Mouse (Mus musculus) forebrain, embryonic 14.5 days (tissue): ENCODE data around the gene Stra6l. TPM values are rescaled to one million over a fixed set of nuclear protein-coding genes. Genes with fewer than 3 reads are reported as not detected.

Source experiments
- ATAC-seq: fragments of 200-750 bp; cut with Nextera tagmentation; 2 replicates; pipeline ENCODE4 v1.8.0; 2017; ENCODE audit warnings: mild to moderate bottlenecking, moderate library complexity
- DNase-seq: peaks from one replicate; pipeline ENCODE4 v3.0.0-alpha.2; 2015; ENCODE audit warnings: low spot score
- H3K27ac ChIP-seq: fragments of 300-500 bp; sonication (generic); 2 replicates; pipeline ENCODE4 v1.5.1; 2014; ENCODE audit warnings: low read depth, mild to moderate bottlenecking, control low read depth, low read length, moderate library complexity
- H3K27me3 ChIP-seq: fragments of 300-500 bp; sonication (generic); replicated peaks from 2 replicates; pipeline ENCODE4 v1.6.1; 2014; ENCODE audit warnings: low read length, control low read depth, mixed read lengths; ENCODE audit not compliant: control insufficient read depth, insufficient read depth
- H3K36me3 ChIP-seq: fragments of 300-500 bp; sonication (generic); 2 replicates; pipeline ENCODE4 v1.6.1; 2014; ENCODE audit warnings: low read length, control low read depth; ENCODE audit not compliant: control insufficient read depth, insufficient read depth
- H3K4me1 ChIP-seq: fragments of 300-500 bp; sonication (generic); 2 replicates; pipeline ENCODE4 v1.6.1; 2014; ENCODE audit warnings: antibody characterized with exemption, low read length, control low read depth; ENCODE audit not compliant: control insufficient read depth, insufficient read depth
- H3K4me2 ChIP-seq: fragments of 300-500 bp; sonication (generic); 2 replicates; pipeline ENCODE4 v1.6.1; 2014; ENCODE audit warnings: mild to moderate bottlenecking, control low read depth, low read length
- H3K4me3 ChIP-seq: fragments of 300-500 bp; sonication (generic); 2 replicates; pipeline ENCODE4 v1.5.1; 2014; ENCODE audit warnings: low read depth, low read length, control low read depth
- H3K9ac ChIP-seq: fragments of 300-500 bp; sonication (generic); 2 replicates; pipeline ENCODE4 v1.6.1; 2014; ENCODE audit warnings: mild to moderate bottlenecking, low read length, control low read depth, moderate library complexity
- H3K9me3 ChIP-seq: fragments of 300-500 bp; sonication (generic); replicated peaks from 2 replicates; pipeline ENCODE4 v1.6.1; 2016; ENCODE audit warnings: low read length, control low read depth, mixed read lengths; ENCODE audit not compliant: control insufficient read depth
- WGBS: fragments of 180-500 bp; shearing (Covaris S2); extraction: QIAGEN DNeasy Blood & Tissue Kit; methylation state at CpG from one replicate; pipeline ENCODE4 v1.1.7; 2014; 5-methylcytosine and 5-hydroxymethylcytosine counted together
- polyA plus RNA-seq: library from polyadenylated mRNA; unstranded; fragments of >200 nt; fragmentation: Nextera tagmentation; extraction: Ambion mirVana; gene quantifications from 2 replicates; pipeline ENCODE4 v1.2.1, GENCODE M21; 2014

The Stra6l gene
- polyA plus RNA-seq, 1 experiment from 2014 or later, result 1.0 TPM

- no peaks in the 10 kb centered on the region; the same call in 1 of the 2 replicates for H3K4me1 ChIP-seq
- no peak for DNase-seq
- H3K27ac ChIP-seq, result no peak overlapping the region
- no peaks in the 10 kb centered on the region for H3K36me3 ChIP-seq
- no peak overlapping the region for H3K4me2 ChIP-seq
- no peaks in the 10 kb centered on the region for H3K9me3 ChIP-seq
- 85% methylated on average over 15 of the region's 15 CpGs for WGBS
- no peak overlapping the region for H3K4me3 ChIP-seq
- no peaks in the 10 kb centered on the region for H3K27me3 ChIP-seq
- H3K9ac ChIP-seq, result no peak overlapping the region
- no peak for ATAC-seq
Observed at GRCm38 (mm10) chr4:45853496-45854246, 5.2 kb downstream of the Stra6l start.

DNA sequence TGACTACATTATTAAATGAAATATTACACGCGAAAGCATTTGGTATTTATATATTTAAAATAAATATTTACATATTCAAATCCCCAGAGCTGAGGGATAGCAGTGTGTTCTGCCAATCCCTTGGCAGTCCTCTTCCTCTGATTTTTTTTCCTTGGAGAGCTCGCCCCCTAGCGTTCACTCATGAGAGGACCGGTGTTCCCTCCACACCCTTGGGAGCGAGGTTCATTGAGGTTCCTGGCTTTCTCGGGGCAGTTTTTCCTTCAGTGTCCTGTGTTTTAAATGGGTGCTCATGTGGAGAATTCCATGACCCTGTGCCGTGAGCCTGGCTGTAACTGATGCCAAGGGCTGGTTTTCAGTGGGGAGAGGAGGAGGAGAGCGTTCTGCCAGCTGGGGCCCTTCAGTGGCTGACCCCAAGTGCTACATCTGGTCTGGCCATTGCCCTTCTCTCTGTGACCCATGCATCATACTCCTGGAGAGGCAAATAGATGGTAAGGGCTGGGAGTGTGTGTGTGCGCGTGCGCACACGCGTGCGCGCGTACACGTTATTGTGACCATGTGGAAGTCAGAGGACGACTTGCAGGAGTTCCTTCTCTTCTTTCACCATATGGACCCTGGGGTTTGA is 7.5 kb downstream of the Stra6l start:
- Histone ChIP-seq H3K36me3 (no peaks in the 10 kb centered on the region), H3K27me3 (no peaks in the 10 kb centered on the region), H3K27ac (no peak overlapping the region), H3K4me2 (no peak overlapping the region), H3K4me3 (no peak overlapping the region), H3K9me3 (no peaks in the 10 kb centered on the region), H3K9ac (no peak overlapping the region), H3K4me1 (no peaks in the 10 kb centered on the region)
- peak; percentile 89 for DNase-seq
- 51% methylated on average over 19 of the region's 19 CpGs for WGBS
- ATAC-seq, result peak; percentile 80

DNA sequence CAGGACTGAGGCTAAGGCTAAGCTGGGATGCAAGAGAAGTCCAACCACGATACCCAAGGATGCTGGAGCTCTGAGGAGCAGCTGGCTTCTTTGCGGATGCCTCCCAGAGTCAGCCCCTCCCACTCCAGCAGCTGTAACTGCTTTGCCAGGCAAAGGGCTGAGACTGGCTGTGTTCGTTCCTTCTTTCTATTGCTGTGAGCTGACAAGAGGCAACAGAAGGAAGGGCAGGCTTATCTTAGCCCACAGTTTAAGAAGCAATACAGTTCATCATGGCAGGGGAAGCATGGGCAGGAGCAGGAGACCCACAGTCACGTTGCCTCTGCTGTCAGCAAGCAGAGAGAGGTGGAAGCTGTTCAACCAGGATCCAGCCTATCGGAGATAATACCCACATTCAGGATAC is 12.7 kb downstream of the Stra6l start:
- H3K4me1 ChIP-seq, result no peaks in the 10 kb centered on the region
- H3K36me3 ChIP-seq, result no peaks in the 10 kb centered on the region
- peak; percentile 24 for DNase-seq
- no peak overlapping the region for H3K9ac ChIP-seq
- no peaks in the 10 kb centered on the region for H3K27me3 ChIP-seq
- ATAC-seq, result no peak
- H3K9me3 ChIP-seq, result no peaks in the 10 kb centered on the region
- no peak overlapping the region for H3K4me3 ChIP-seq
- no peak overlapping the region for H3K27ac ChIP-seq
- H3K4me2 ChIP-seq, result no peak overlapping the region
- WGBS, result 62% methylated on average over 5 of the region's 5 CpGs

DNA sequence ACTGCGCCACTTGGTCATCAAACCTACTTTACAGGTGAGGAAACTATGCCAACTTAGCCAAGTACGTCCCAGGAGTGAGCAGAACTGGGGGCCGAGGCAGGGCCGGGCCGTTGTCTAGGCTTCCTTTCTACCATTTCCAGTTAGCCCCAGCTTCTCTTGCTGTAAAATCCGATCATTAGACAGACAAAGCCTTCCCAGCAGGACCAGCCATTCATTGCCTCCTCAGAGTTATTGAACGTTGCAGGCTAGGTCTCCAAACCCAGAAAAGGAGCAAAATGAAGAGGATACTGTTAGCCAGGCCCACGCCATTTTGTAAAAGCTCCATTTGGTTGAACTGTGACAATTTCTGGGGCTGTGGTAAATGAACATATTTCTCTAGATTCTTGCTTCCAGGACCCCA is 19.0 kb downstream of the Stra6l start:
- Histone ChIP-seq H3K9me3 (no peaks in the 10 kb centered on the region), H3K27ac (no peak overlapping the region), H3K27me3 (no peaks in the 10 kb centered on the region), H3K4me1 (no peaks in the 10 kb centered on the region), H3K4me2 (no peak overlapping the region), H3K4me3 (no peak overlapping the region), H3K36me3 (no peaks in the 10 kb centered on the region), H3K9ac (no peak overlapping the region)
- DNase-seq, result no peak
- ATAC-seq, result no peak
- 48% methylated on average over 8 of the region's 8 CpGs for WGBS

GRCm38 (mm10) chr4:45869021-45869815 is 20.8 kb downstream of the Stra6l start:
- H3K4me3 ChIP-seq, result no peak overlapping the region
- whole genome bisulfite sequencing, result 22% methylated on average over 24 of the region's 24 CpGs
- H3K9ac ChIP-seq, result no peak overlapping the region
- 0 out of 2 replicates have a peak overlapping the region, but pooled peaks have one; percentile 18 for H3K4me2 ChIP-seq
- no peaks in the 10 kb centered on the region for H3K27me3 ChIP-seq
- ATAC-seq, result no peak
- H3K9me3 ChIP-seq, result no peaks in the 10 kb centered on the region
- no peaks in the 10 kb centered on the region for H3K36me3 ChIP-seq
- no peak for DNase-seq
- H3K4me1 ChIP-seq, result no peaks in the 10 kb centered on the region
- no peak overlapping the region for H3K27ac ChIP-seq

- H3K9ac ChIP-seq, result no peak overlapping the region
- H3K4me3 ChIP-seq, result no peak overlapping the region
- no peaks in the 10 kb centered on the region for H3K27me3 ChIP-seq
- no peaks in the 10 kb centered on the region for H3K4me1 ChIP-seq
- ATAC-seq (no peak), DNase-seq (no peak)
- H3K9me3 ChIP-seq, result no peaks in the 10 kb centered on the region; the same call in 1 of the 2 replicates
- H3K27ac ChIP-seq, result no peak overlapping the region
- H3K36me3 ChIP-seq, result no peaks in the 10 kb centered on the region
- H3K4me2 ChIP-seq, result no peak overlapping the region
- 90% methylated on average over 2 of the region's 2 CpGs for WGBS
Observed at GRCm38 (mm10) chr4:45872147-45872546, 23.7 kb downstream of the Stra6l start.

DNA sequence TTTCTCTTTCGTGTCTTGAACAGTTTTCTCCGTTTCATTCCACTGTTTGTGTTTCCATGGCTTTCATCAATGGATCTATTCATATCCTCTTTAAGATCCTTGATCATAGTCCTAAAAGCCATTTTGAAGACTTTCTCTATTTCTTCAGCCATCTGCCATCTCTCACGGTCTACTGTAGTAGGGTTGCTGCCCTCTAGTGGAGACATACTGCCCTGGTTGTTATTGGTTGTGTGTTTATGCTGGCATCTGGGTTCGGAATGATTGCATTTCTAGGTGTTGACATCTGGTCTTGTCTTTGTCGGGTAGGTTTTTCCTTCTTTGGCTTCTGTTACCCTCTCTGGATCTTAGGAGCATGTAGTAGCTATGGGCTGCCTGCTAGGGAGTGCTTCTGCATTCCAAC is 30.5 kb downstream of the Stra6l start:
- Histone ChIP-seq H3K9me3 (no peaks in the 10 kb centered on the region; the same call in 1 of the 2 replicates), H3K36me3 (no peaks in the 10 kb centered on the region), H3K4me3 (no peak overlapping the region), H3K9ac (no peak overlapping the region), H3K4me1 (no peaks in the 10 kb centered on the region), H3K4me2 (no peak overlapping the region), H3K27ac (no peak overlapping the region), H3K27me3 (no peaks in the 10 kb centered on the region)
- no peak for ATAC-seq
- 41% methylated on average over 5 of the region's 5 CpGs for WGBS
- DNase-seq, result peak; percentile 84

GRCm38 (mm10) chr4:45882521-45882920 is 34.1 kb downstream of the Stra6l start:
- ATAC-seq, result no peak

More at GRCm38 (mm10) chr4:45882521-45882920, 34.1 kb downstream of the Stra6l start:
- no peak for DNase-seq
- Histone ChIP-seq H3K27me3 (no peaks in the 10 kb centered on the region), H3K36me3 (no peaks in the 10 kb centered on the region), H3K4me1 (no peaks in the 10 kb centered on the region), H3K9me3 (no peaks in the 10 kb centered on the region), H3K27ac (no peak overlapping the region), H3K4me3 (no peak overlapping the region), H3K9ac (no peak overlapping the region), H3K4me2 (no peak overlapping the region)
- 92% methylated on average over 9 of the region's 9 CpGs for WGBS
